Mouse (Mus musculus) CH12.LX (cell line): ENCODE data around the gene Ndufaf3. TPM values are rescaled to one million over a fixed set of nuclear protein-coding genes. Genes with fewer than 3 reads are reported as not detected.

ENCODE experiments used
- DNase-seq: peaks from one replicate; pipeline ENCODE4 v3.0.0-alpha.2; 2013; ENCODE audit errors: extremely low read depth
- H3K27ac ChIP-seq: 2 replicates; pipeline ENCODE4 v1.5.1; 2012; ENCODE audit warnings: low read depth, mild to moderate bottlenecking, control low read depth, moderate library complexity; ENCODE audit not compliant: insufficient read depth
- H3K27me3 ChIP-seq: replicated peaks from 2 replicates; pipeline ENCODE3; 2012; ENCODE audit warnings: inconsistent platforms
- H3K36me3 ChIP-seq, 2 experiments: replicated peaks in 1 of 2; 2 replicates each; pipeline versions ENCODE3 to v1.6.1; 2012; ENCODE audit warnings: inconsistent platforms in 1 of 2, low read length in 1 of 2, mild to moderate bottlenecking in 1 of 2, mixed read lengths in 1 of 2, moderate library complexity in 1 of 2; ENCODE audit not compliant: control insufficient read depth in 1 of 2, insufficient read depth in 1 of 2
- H3K4me1 ChIP-seq, 2 experiments: 2 replicates each; pipeline ENCODE4 v1.6.1; 2012; ENCODE audit warnings: inconsistent platforms in 1 of 2, moderate library complexity in 1 of 2; ENCODE audit not compliant: insufficient read depth in 2 of 2, control insufficient read depth in 1 of 2
- H3K4me2 ChIP-seq: 2 replicates; pipeline ENCODE4 v1.6.1; 2012; ENCODE audit warnings: low read depth, mild to moderate bottlenecking, control low read depth; ENCODE audit not compliant: poor library complexity, insufficient read depth, severe bottlenecking
- H3K4me3 ChIP-seq, 3 experiments: fragments of 150-350 bp in 1 of 3; sonication (generic) in 1 of 3; replicated peaks in 1 of 3; 2 replicates each; pipeline versions ENCODE3 to v1.5.1; 2011 to 2012; ENCODE audit warnings: low read depth in 2 of 3, low read length in 2 of 3, mild to moderate bottlenecking in 2 of 3, moderate library complexity in 2 of 3, control low read depth in 1 of 3, improper control_type of control experiment in 1 of 3, inconsistent platforms in 1 of 3, mixed read lengths in 1 of 3; ENCODE audit not compliant: poor library complexity in 1 of 3
- H3K79me2 ChIP-seq: replicated peaks from 2 replicates; pipeline ENCODE4 v1.6.1; 2012; ENCODE audit warnings: mild to moderate bottlenecking, moderate library complexity; ENCODE audit not compliant: control insufficient read depth, poor library complexity, insufficient read depth, severe bottlenecking; ENCODE audit errors: extremely low read depth
- H3K9ac ChIP-seq: 2 replicates; pipeline ENCODE4 v1.6.1; 2012; ENCODE audit warnings: low read depth, mild to moderate bottlenecking, control low read depth, moderate library complexity; ENCODE audit not compliant: insufficient read depth
- H3K9me3 ChIP-seq: replicated peaks from 2 replicates; pipeline ENCODE3; 2012; ENCODE audit warnings: low read length, inconsistent platforms, mixed read lengths
- BHLHE40 ChIP-seq: IDR thresholded peaks from 2 replicates; pipeline ENCODE4 v1.6.1; 2011; ENCODE audit warnings: mild to moderate bottlenecking, low read depth, low read length, improper control_type of control experiment
- CHD1 ChIP-seq: IDR thresholded peaks from 2 replicates; pipeline ENCODE4 v1.6.1; 2012; ENCODE audit warnings: low read depth, low read length, improper control_type of control experiment, inconsistent platforms
- CHD2 ChIP-seq: IDR thresholded peaks from 2 replicates; pipeline ENCODE4 v1.6.1; 2011; ENCODE audit warnings: low read length, improper control_type of control experiment
- E2F4 ChIP-seq: IDR thresholded peaks from 2 replicates; pipeline ENCODE4 v1.6.1; 2011; ENCODE audit warnings: low read depth, low read length, improper control_type of control experiment; ENCODE audit not compliant: insufficient replicate concordance
- ELF1 ChIP-seq: IDR thresholded peaks from 2 replicates; pipeline ENCODE4 v1.6.1; 2014; ENCODE audit warnings: low read depth, mild to moderate bottlenecking, inconsistent platforms, low read length, improper control_type of control experiment
- EP300 ChIP-seq: IDR thresholded peaks from 2 replicates; pipeline ENCODE4 v1.6.1; 2011; ENCODE audit warnings: low read length, improper control_type of control experiment
- ETS1 ChIP-seq: conservative IDR thresholded peaks from 2 replicates; pipeline ENCODE4 v1.6.1; 2012; ENCODE audit warnings: low read depth, mild to moderate bottlenecking, inconsistent platforms, low read length, improper control_type of control experiment, moderate library complexity
- GABPA ChIP-seq: IDR thresholded peaks from 2 replicates; pipeline ENCODE4 v1.6.1; 2012; ENCODE audit warnings: low read depth, low read length, improper control_type of control experiment, inconsistent platforms; ENCODE audit not compliant: insufficient replicate concordance
- IRF4 ChIP-seq: IDR thresholded peaks from 2 replicates; pipeline ENCODE4 v1.6.1; 2014; ENCODE audit warnings: low read depth, mild to moderate bottlenecking, inconsistent platforms, low read length, improper control_type of control experiment
- JUND ChIP-seq: conservative IDR thresholded peaks from 2 replicates; pipeline ENCODE4 v1.6.1; 2011; ENCODE audit warnings: low read depth, low read length, improper control_type of control experiment
- MAFK ChIP-seq: IDR thresholded peaks from 2 replicates; pipeline ENCODE4 v1.6.1; 2011; ENCODE audit warnings: low read length, improper control_type of control experiment; ENCODE audit not compliant: insufficient replicate concordance
- MAX ChIP-seq: IDR thresholded peaks from 2 replicates; pipeline ENCODE4 v1.6.1; 2011; ENCODE audit warnings: low read length, improper control_type of control experiment
- MAZ ChIP-seq: IDR thresholded peaks from 2 replicates; pipeline ENCODE4 v1.6.1; 2012; ENCODE audit warnings: low read depth, mild to moderate bottlenecking, inconsistent platforms, low read length, improper control_type of control experiment, moderate library complexity
- MEF2A ChIP-seq: IDR thresholded peaks from 2 replicates; pipeline ENCODE4 v1.6.1; 2014; ENCODE audit warnings: low read depth, mild to moderate bottlenecking, inconsistent platforms, low read length, improper control_type of control experiment, borderline replicate concordance
- MXI1 ChIP-seq: IDR thresholded peaks from 2 replicates; pipeline ENCODE4 v1.6.1; 2011; ENCODE audit warnings: mild to moderate bottlenecking, low read depth, low read length, improper control_type of control experiment
- MYC ChIP-seq: IDR thresholded peaks from 2 replicates; pipeline ENCODE4 v1.6.1; 2011; ENCODE audit warnings: low read depth, mild to moderate bottlenecking, improper control_type of control experiment, low read length
- NELFE ChIP-seq: IDR thresholded peaks from 2 replicates; pipeline ENCODE4 v1.6.1; 2011; ENCODE audit warnings: low read depth, low read length, improper control_type of control experiment
- NRF1 ChIP-seq: IDR thresholded peaks from 2 replicates; pipeline ENCODE4 v1.6.1; 2014; ENCODE audit warnings: low read depth, mild to moderate bottlenecking, inconsistent platforms, low read length, improper control_type of control experiment, moderate library complexity
- POLR2A ChIP-seq: IDR thresholded peaks from 2 replicates; pipeline ENCODE4 v1.6.1; 2011; ENCODE audit warnings: low read depth, mild to moderate bottlenecking, improper control_type of control experiment, low read length
- POLR2AphosphoS2 ChIP-seq: IDR thresholded peaks from 2 replicates; pipeline ENCODE4 v1.6.1; 2011; ENCODE audit warnings: low read depth, low read length, improper control_type of control experiment
- RCOR1 ChIP-seq: conservative IDR thresholded peaks from 2 replicates; pipeline ENCODE4 v1.6.1; 2012; ENCODE audit warnings: low read depth, mild to moderate bottlenecking, inconsistent platforms, low read length, improper control_type of control experiment
- SIN3A ChIP-seq: IDR thresholded peaks from 2 replicates; pipeline ENCODE4 v1.6.1; 2012; ENCODE audit warnings: low read length, improper control_type of control experiment, inconsistent platforms
- SMC3 ChIP-seq: IDR thresholded peaks from 2 replicates; pipeline ENCODE4 v1.6.1; 2011; ENCODE audit warnings: low read depth, low read length, improper control_type of control experiment
- TBP ChIP-seq: conservative IDR thresholded peaks from 2 replicates; pipeline ENCODE4 v1.6.1; 2011; ENCODE audit warnings: low read depth, low read length, improper control_type of control experiment
- TCF12 ChIP-seq: IDR thresholded peaks from 2 replicates; pipeline ENCODE4 v1.6.1; 2014; ENCODE audit warnings: low read depth, mild to moderate bottlenecking, inconsistent platforms, low read length, improper control_type of control experiment
- UBTF ChIP-seq: IDR thresholded peaks from 2 replicates; pipeline ENCODE4 v1.6.1; 2012; ENCODE audit warnings: low read depth, mild to moderate bottlenecking, inconsistent platforms, low read length, improper control_type of control experiment, moderate library complexity
- USF2 ChIP-seq: conservative IDR thresholded peaks from 2 replicates; pipeline ENCODE4 v1.6.1; 2011; ENCODE audit warnings: low read depth, low read length, improper control_type of control experiment
- ZMIZ1 ChIP-seq: IDR thresholded peaks from 2 replicates; pipeline ENCODE4 v1.6.1; 2012; ENCODE audit warnings: low read depth, mild to moderate bottlenecking, inconsistent platforms, low read length, improper control_type of control experiment
- ZNF384 ChIP-seq: IDR thresholded peaks from 2 replicates; pipeline ENCODE4 v1.6.1; 2012; ENCODE audit warnings: low read depth, low read length, improper control_type of control experiment, inconsistent platforms
- dilution Hi-C: fragments of 300-500 bp; cut with MboI; formaldehyde crosslinking; loops from 2 replicates; pipeline ENCODE4 v1.14.3; 2020; ENCODE audit warnings: low sequenced_read_pairs; ENCODE audit not compliant: extremely low pct_unique_long_range_greater_than_20kb, extremely low pct_ligation_motif_present
- in situ Hi-C: fragments of 300-500 bp; cut with MboI; formaldehyde crosslinking; loops from 3 replicates; pipeline ENCODE4 v1.14.3; 2019; ENCODE audit warnings: low sequenced_read_pairs, low pct_ligation_motif_present, low pct_unique_long_range_greater_than_20kb, mixed read lengths
- polyA plus RNA-seq: library from polyadenylated mRNA; unstranded; fragments of >175 nt; gene quantifications from 2 replicates; pipeline ENCODE4 v1.2.1, GENCODE M21; 2012; ENCODE audit warnings: low read depth; ENCODE audit not compliant: insufficient read length
- total RNA-seq, 2 experiments: library from RNA; depleted of rRNA; stranded (reverse); fragments of 300-350 nt in 1 of 2; fragments of >200 nt in 1 of 2; gene quantifications; 2 replicates each; pipeline ENCODE4 v1.2.3; 2012 to 2014

Gene Ndufaf3
- total and polyA plus RNA-seq, 3 experiments: 15.7 to 27.2 (median 25.7) TPM

GRCm38 (mm10) chr9:108579344-108579690 is 12.1 kb upstream of the Ndufaf3 start:
- in situ Hi-C loops: no loop called here
- Histone ChIP-seq H3K79me2 (no peaks in the 10 kb centered on the region), H3K9ac (no peak overlapping the region), H3K27me3 (no peaks in the 10 kb centered on the region), H3K36me3 (peaks cover 31 to 90% of the 10 kb centered on the region in 2 experiments), H3K9me3 (no peaks in the 10 kb centered on the region), H3K27ac (no peak overlapping the region), H3K4me1 (peaks cover 9 to 38% of the 10 kb centered on the region in 2 experiments), H3K4me3 (no peak overlapping the region), H3K4me2 (no peak overlapping the region)
- TF ChIP-seq CHD2 (no peak), POLR2AphosphoS2 (no peak), RCOR1 (no peak), MAFK (no peak), BHLHE40 (no peak), EP300 (no peak), MAX (no peak), ELF1 (no peak), MYC (no peak), GABPA (no peak), TCF12 (no peak), TBP (no peak), USF2 (no peak), NRF1 (no peak), E2F4 (no peak), POLR2A (no peak)
- DNase-seq: no peak
- dilution Hi-C loops: no loop called here

GRCm38 (mm10) chr9:108578545-108579343 is 11.5 kb upstream of the Ndufaf3 start, which contains the start of gene Wdr6:
Gene Wdr6 (minus strand): TSS chr9:108578739.
- dilution Hi-C loops: no loop called here
- H3K79me2 ChIP-seq: no peaks in the 10 kb centered on the region
- DNase-seq: peak; percentile 80
- peak within 1 kb of the TSS; percentile 16; the same call in 1 of the 2 replicates for H3K27ac ChIP-seq
- peak within 1 kb of the TSS; percentile 50 to 67 (median 59) for H3K4me3 ChIP-seq
- peak within 1 kb of the TSS; percentile 17; the same call in 1 of the 2 replicates for H3K4me2 ChIP-seq
- TF ChIP-seq SIN3A (peak; percentile 29; the same call in 1 of the 2 replicates), CHD1 (no peak), NELFE (peak; percentile 31; the same call in 1 of the 2 replicates), CHD2 (peak; percentile 99), MAZ (peak; percentile 71; the same call in 1 of the 2 replicates), ZMIZ1 (peak; percentile 33; the same call in 1 of the 2 replicates), ETS1 (no peak), JUND (no peak), POLR2AphosphoS2 (no peak), NRF1 (peak; percentile 33; the same call in 1 of the 2 replicates), MEF2A (no peak), MAFK (no peak), MXI1 (peak; percentile 54; the same call in 1 of the 2 replicates), TCF12 (peak; percentile 39; the same call in 1 of the 2 replicates), POLR2A (peak; percentile 70), UBTF (no peak), ZNF384 (no peak), IRF4 (no peak), SMC3 (no peak), BHLHE40 (0 out of 2 replicates have a peak, but pooled peaks have one; percentile 23)
- TF ChIP-seq, all 38 proteins: peak for 10
- peaks cover 9 to 40% of the 10 kb centered on the region in 2 experiments for H3K4me1 ChIP-seq
- no peaks in the 10 kb centered on the region for H3K9me3 ChIP-seq
- H3K36me3 ChIP-seq: peaks cover 36 to 94% of the 10 kb centered on the region in 2 experiments
- peak within 1 kb of the TSS; percentile 69 for H3K9ac ChIP-seq
- no peaks in the 10 kb centered on the region for H3K27me3 ChIP-seq
- in situ Hi-C loops: no loop called here
